Mouse (Mus musculus): ENCODE results near the gene Irgm2. TPM values are rescaled to one million over a fixed set of nuclear protein-coding genes. Genes with fewer than 3 reads are reported as not detected.

The Irgm2 gene
- polyA plus RNA-seq, 1 experiment from 2014 or later, result 3.6 TPM

DNA sequence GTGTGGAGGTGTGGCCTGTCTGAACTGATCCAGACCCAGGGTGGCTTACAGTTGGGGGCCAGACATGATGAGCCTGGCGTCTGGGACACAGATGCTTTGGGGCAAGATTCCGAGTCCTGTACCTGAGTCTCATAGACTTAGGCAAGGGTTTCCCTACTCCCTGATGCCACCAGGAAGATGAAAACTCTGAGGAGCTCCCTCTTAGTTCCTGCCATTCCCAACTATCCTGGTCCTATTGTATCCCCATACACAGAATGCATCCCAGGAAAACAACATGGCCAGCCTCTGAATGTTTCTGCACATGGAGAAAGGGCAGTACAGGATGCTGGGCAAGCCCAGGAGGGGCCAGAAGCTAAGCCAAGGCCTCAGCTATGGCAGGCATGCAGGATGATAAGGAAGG is 64.1 kb downstream of the Irgm2 start:
- Histone ChIP-seq H3K9me3 (ENCODE audit: control insufficient read depth, low read length) (no peaks in the 10 kb centered on the region), H3K9ac (ENCODE audit: low read depth, low read length) (no peak overlapping the region), H3K27ac (ENCODE audit: low read length) (no peak overlapping the region), H3K4me1 (ENCODE audit: control insufficient read depth, insufficient read depth, low read length) (no peaks in the 10 kb centered on the region), H3K27me3 (replicated peaks; ENCODE audit: control insufficient read depth, insufficient read depth, low read length) (no peaks in the 10 kb centered on the region), H3K4me3 (ENCODE audit: low read length) (no peak overlapping the region), H3K36me3 (ENCODE audit: control insufficient read depth, insufficient read depth, low read length) (no peaks in the 10 kb centered on the region), H3K4me2 (ENCODE audit: low read depth, low read length) (no peak overlapping the region)
- no peak for ATAC-seq
- WGBS, result 82% methylated on average over 2 of the region's 2 CpGs

DNA sequence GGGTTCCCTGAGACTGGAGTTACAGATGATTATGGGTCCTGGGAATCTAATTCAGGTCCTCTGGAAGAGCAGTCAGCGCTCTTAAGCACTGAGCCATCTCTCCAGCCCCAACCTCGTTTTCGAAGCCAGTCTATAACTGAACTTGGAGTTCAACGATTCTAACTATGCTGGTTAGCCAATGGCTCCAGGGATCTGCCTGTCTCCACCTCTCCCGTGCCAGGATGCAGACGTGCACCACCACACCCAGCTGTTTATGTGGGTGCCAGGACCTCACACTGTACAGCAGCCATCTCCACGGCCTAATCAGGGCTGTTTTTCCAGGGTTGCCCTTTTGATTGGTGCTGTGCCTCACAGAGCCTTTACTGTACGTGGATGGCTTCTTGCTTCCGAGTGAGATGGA is 65.1 kb downstream of the Irgm2 start:
- no peak overlapping the region for H3K27ac ChIP-seq (ENCODE audit: low read length)

DNA sequence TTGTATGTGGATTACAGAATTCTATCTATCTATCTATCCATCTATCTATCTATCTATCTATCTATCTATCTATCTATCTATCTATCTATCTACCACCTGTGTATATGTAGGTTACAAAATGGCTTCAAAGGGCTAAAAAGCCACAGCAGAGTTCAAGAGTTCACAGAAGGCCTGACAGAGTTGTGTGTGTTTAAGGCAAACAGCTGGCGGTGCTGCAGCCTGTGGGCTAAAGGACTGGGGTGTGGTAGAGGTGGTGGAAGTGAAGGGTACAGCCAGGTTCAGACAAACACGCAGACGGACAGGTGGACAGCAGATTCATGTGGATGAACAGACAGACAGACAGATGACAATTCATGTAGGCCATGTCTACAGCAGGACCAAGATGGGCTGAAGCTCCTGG is 68.9 kb downstream of the Irgm2 start:
- no peaks in the 10 kb centered on the region for H3K9me3 ChIP-seq (ENCODE audit: control insufficient read depth, low read length)
- no peak overlapping the region for H3K27ac ChIP-seq (ENCODE audit: low read length)
- H3K36me3 ChIP-seq (ENCODE audit: control insufficient read depth, insufficient read depth, low read length), result no peaks in the 10 kb centered on the region
- H3K4me1 ChIP-seq (ENCODE audit: control insufficient read depth, insufficient read depth, low read length), result no peaks in the 10 kb centered on the region
- H3K27me3 ChIP-seq (replicated peaks; ENCODE audit: control insufficient read depth, insufficient read depth, low read length), result no peaks in the 10 kb centered on the region
- no peak overlapping the region for H3K4me3 ChIP-seq (ENCODE audit: low read length)
- 77% methylated on average over 3 of the region's 3 CpGs for WGBS
- no peak overlapping the region for H3K9ac ChIP-seq (ENCODE audit: low read depth, low read length)
- no peak overlapping the region for H3K4me2 ChIP-seq (ENCODE audit: low read depth, low read length)
- ATAC-seq, result no peak

More for the DNA sequence above, 65.1 kb downstream of the Irgm2 start:
- no peak overlapping the region for H3K4me2 ChIP-seq (ENCODE audit: low read depth, low read length)
- no peak overlapping the region for H3K4me3 ChIP-seq (ENCODE audit: low read length)
- H3K4me1 ChIP-seq (ENCODE audit: control insufficient read depth, insufficient read depth, low read length), result no peaks in the 10 kb centered on the region
- H3K9ac ChIP-seq (ENCODE audit: low read depth, low read length), result no peak overlapping the region
- 83% methylated on average over 9 of the region's 9 CpGs for WGBS
- H3K9me3 ChIP-seq (ENCODE audit: control insufficient read depth, low read length), result no peaks in the 10 kb centered on the region
- ATAC-seq, result no peak
- no peaks in the 10 kb centered on the region for H3K36me3 ChIP-seq (ENCODE audit: control insufficient read depth, insufficient read depth, low read length)
- H3K27me3 ChIP-seq (replicated peaks; ENCODE audit: control insufficient read depth, insufficient read depth, low read length), result no peaks in the 10 kb centered on the region

Other genes with a start within 250 kb of the Irgm2 start
- 16.5 and 16.7 TPM in 2 replicates for gene Larp1, start 190.6 kb upstream of the Irgm2 start, polyA plus RNA-seq (2015; fragmentation: Nextera tagmentation; extraction: Ambion mirVana)
- gene Gm12248, start 106.5 kb upstream of the Irgm2 start, polyA plus RNA-seq (2015; fragmentation: Nextera tagmentation; extraction: Ambion mirVana), result not detected in 2 replicates
- gene Cnot8, start 95.5 kb upstream of the Irgm2 start, polyA plus RNA-seq (2015; fragmentation: Nextera tagmentation; extraction: Ambion mirVana), result 70.7 and 71.1 TPM in 2 replicates
- gene Gemin5, start 31.1 kb upstream of the Irgm2 start, polyA plus RNA-seq (2015; fragmentation: Nextera tagmentation; extraction: Ambion mirVana), result 11.7 and 11.8 TPM in 2 replicates
- gene Mrpl22, start 28.0 kb upstream of the Irgm2 start, polyA plus RNA-seq (2015; fragmentation: Nextera tagmentation; extraction: Ambion mirVana), result 114 and 125 TPM in 2 replicates
- 4.5 and 4.6 TPM in 2 replicates for gene Igtp, start 62 bp upstream of the Irgm2 start, polyA plus RNA-seq (2015; fragmentation: Nextera tagmentation; extraction: Ambion mirVana)
- gene 4930438A08Rik, start 75.2 kb downstream of the Irgm2 start, polyA plus RNA-seq (2015; fragmentation: Nextera tagmentation; extraction: Ambion mirVana), result not detected in 2 replicates
- 20.7 and 22.0 TPM in 2 replicates for gene Zfp692, start 107.5 kb downstream of the Irgm2 start, polyA plus RNA-seq (2015; fragmentation: Nextera tagmentation; extraction: Ambion mirVana)
- 35.4 and 35.5 TPM in 2 replicates for gene Zfp672, start 130.7 kb downstream of the Irgm2 start, polyA plus RNA-seq (2015; fragmentation: Nextera tagmentation; extraction: Ambion mirVana)
- gene Sh3bp5l, start 131.1 kb downstream of the Irgm2 start, polyA plus RNA-seq (2015; fragmentation: Nextera tagmentation; extraction: Ambion mirVana), result 28.3 TPM in 2 replicates
- 1,405 and 1,451 TPM in 2 replicates for gene Lypd8, start 179.4 kb downstream of the Irgm2 start, polyA plus RNA-seq (2015; fragmentation: Nextera tagmentation; extraction: Ambion mirVana)
- 0.15 and 0.20 TPM in 2 replicates for gene 1810065E05Rik, start 221.5 kb downstream of the Irgm2 start, polyA plus RNA-seq (2015; fragmentation: Nextera tagmentation; extraction: Ambion mirVana)
- not detected in 2 replicates for gene Gm12253, start 232.9 kb downstream of the Irgm2 start, polyA plus RNA-seq (2015; fragmentation: Nextera tagmentation; extraction: Ambion mirVana)

All from intestine, embryonic 16.5 days (tissue).